Mouse (Mus musculus): ENCODE data around the gene Tmem25.

DNA sequence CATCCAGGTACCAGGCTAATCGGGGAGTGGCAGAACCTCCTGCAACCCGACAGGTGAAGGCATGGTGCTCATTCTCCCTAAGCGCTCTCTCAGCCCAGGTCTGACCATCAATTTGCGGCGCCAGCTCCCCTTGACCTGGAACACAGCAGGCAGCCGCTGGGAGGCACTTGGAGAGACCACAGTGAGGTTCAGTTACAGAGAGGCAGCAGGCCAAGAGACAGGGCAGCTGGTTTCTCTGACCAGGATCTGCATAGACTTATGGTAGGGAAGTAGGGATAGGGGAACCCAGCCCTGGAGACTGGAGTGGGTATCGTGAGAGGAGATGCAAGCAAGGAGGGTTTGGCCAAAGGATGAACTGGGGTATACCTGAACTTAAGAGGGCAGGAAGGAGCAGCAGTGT, 809 bp downstream of the Tmem25 start:
- no peak for TF ChIP-seq CTCF (conservative IDR thresholded peaks at IDR 0.05; ENCODE audit: insufficient read depth, insufficient read length, low read depth, low read length)
- TF ChIP-seq POLR2A (IDR thresholded peaks at IDR 0.05; ENCODE audit: low read depth, low read length), result no peak
